Mouse (Mus musculus) hematopoietic stem cell, adult 5-6 weeks (primary cell): ENCODE measurements around the gene Tulp4. TPM values are rescaled to one million over a fixed set of nuclear protein-coding genes. Genes with fewer than 3 reads are reported as not detected.
A peak's percentile ranks its signal among the peaks of the same experiment; 100 is the strongest.
"Not testable (repeated sequence)": the region's sequence is repeated elsewhere in the genome, so short reads cannot be mapped to it uniquely, and the experiment has no call there.

ENCODE experiments used
- ATAC-seq, 2 experiments: fragments of 125-278 bp in 1 of 2; replicated peaks in 1 of 2; 2 replicates each; pipeline ENCODE4 v1.8.0; 2016 to 2017; ENCODE audit warnings: inconsistent platforms in 2 of 2, mild to moderate bottlenecking in 2 of 2, moderate number of reproducible peaks in 2 of 2, low read depth in 1 of 2, moderate TSS enrichment in 1 of 2; ENCODE audit not compliant: low FRiP score in 2 of 2, poor library complexity in 2 of 2, severe bottlenecking in 2 of 2, insufficient read depth in 1 of 2, low TSS enrichment in 1 of 2
- total RNA-seq: library from RNA; stranded (forward); fragments of 172-1452, 232-1000 nt; gene quantifications from 2 replicates; pipeline ENCODE4 v1.2.3, GENCODE M21; 2017

Tulp4 gene
- total RNA-seq, 1 experiment from 2014 or later: 16.3 TPM

DNA sequence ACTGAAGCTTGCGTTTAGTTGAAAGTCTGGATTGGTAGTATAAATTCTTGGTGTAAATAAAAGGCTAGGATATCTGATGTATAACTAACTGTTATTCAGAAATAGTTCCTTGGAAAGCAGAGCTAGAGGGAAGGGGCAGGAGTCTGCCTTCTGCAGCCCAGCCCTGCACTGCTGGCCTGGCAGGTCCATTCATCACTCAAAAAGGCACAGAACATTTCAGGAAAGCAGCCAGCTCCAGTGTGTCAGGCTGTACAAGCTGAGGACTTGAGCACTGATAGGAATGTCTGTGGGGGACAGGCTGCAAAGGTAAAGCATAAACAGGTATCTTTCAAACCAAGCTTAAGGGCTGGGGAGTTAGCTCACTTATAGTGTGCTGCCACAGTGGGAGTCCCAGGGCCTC lies 105.5 kb downstream of the Tulp4 start:
- ATAC-seq: no peak

DNA sequence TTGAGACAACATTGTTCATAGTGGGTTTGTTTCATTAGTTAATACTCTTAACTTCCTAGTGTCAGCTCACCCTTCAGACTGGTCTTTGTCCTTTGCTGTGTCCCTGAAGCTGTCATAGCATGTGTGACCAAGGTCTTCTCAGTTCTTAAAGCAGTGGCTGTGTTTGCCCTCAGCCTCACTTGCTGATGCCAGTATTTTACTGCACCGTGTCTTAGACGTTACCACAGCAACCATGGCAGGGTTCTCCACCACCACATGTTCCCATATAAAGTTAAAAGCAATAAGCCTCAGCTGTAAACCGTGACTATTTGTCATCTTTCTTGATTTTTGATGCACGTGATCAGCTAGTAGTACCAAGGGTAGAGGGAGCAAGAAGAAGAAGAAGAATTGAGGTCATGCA lies 109.4 kb downstream of the Tulp4 start:
- no peak for ATAC-seq

DNA sequence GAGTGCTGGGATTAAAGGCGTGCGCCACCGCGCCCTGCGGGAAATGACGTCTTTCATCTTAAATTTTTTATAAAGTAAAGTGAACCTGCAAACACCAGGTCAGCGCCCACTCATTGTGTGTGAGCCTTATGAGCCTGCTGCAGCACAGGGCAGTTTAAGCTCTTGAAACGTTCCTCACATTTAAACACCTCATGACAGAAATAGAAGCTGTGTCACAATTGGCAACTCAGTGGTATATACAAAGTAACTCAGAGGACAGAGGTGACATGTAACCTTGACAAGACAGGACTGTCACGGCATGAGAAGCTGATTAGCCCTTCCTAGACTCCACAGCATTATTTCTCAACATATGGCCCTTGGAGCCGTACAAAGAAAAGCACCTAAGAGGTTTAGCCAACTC lies 110.3 kb downstream of the Tulp4 start:
- no peak for ATAC-seq

DNA sequence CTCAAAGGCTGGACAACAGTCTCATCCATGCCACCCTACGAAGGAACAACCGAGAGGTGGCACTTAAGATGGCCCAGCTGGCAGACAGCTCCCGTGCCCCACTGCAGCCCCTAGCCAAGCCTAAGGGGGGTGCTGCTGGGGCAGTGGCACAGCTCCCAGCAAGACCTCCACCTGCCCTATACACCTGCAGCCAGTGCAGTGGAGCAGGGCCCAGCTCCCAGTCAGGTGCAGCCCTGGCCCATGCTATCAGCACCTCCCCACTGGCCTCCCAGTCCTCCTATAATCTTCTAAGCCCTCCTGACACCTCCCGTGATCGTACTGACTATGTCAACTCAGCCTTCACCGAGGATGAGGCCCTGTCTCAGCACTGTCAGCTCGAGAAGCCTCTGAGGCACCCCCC lies 126.4 kb downstream of the Tulp4 start:
- not testable (repeated sequence) for ATAC-seq

DNA sequence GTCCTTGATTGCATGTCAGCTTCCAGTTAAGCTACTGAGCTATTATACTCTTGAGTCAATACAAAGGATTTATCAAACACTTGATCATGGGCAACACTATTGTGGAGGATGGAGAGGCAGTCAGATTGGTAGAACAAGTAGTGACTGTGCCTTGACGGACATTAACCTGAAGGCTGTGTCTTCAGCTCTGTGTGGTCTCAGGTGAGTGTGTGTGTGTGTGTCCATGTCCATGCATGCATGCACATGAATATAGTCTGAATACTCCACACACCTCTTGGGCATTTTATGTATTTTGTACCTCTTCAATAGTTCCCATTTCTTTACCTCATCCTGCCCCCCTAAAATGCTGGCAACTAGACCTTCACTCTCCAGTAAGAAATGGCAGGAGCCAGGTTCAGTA lies 145.1 kb downstream of the Tulp4 start:
- ATAC-seq: not testable (repeated sequence)

DNA sequence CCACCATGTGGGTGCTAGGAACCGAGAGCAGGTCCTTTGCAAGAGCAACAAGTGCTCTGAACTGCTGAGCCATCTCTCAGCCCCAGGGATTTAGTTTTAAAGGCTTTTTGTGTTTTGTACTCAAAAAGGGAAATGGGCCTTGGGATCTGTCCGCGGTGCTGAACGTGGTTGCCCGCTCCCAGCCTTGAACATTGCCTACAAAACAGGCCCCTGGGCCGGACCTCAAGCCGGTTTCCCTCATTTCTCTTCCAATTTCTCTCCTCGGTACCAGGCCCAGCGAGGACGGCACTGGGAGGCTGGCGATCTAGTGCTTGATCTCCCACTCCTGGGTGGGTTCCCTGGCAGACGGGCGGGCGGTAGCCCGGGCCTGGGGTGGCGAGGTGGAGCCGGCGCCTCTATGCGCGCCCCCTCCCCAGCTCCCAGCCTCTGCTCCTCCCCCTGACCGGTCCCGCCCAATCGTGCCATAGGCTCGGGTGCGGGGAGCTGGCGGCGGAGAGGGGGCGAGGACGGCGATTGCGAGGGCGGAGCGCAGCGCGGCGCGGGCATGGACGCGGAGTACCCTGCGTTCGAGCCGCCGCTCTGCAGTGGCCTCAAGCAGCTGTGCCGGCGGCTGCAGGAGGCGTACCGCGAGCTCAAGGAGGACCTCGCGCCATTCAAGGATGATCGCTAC lies 150.3 kb downstream of the Tulp4 start, which contains the start of gene Tmem181a:
TSS of gene Tmem181a (plus strand) at position 461 of the 670 bp plus-strand sequence.
- peak; percentile 63 to 71 for ATAC-seq

DNA sequence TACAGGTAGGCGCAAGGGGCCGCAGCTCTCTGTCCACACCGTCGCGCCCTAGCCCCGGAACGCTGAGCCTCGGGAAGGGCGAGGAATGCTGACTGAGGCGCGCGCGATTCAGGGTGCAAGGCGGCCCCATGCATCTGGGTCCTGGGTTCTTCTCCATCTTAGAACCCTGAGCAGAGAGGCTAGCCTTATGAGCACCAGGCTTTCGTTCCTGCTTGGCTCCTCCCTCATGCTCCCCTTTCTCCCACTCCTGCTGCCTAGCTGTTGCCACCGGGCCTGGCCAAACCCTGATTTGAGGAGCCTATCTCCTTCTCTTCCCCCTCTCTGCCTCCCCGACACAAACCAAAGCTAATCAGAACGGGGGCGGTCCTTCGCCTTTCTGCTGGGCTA lies 150.8 kb downstream of the Tulp4 start:
- ATAC-seq: not testable (repeated sequence)

DNA sequence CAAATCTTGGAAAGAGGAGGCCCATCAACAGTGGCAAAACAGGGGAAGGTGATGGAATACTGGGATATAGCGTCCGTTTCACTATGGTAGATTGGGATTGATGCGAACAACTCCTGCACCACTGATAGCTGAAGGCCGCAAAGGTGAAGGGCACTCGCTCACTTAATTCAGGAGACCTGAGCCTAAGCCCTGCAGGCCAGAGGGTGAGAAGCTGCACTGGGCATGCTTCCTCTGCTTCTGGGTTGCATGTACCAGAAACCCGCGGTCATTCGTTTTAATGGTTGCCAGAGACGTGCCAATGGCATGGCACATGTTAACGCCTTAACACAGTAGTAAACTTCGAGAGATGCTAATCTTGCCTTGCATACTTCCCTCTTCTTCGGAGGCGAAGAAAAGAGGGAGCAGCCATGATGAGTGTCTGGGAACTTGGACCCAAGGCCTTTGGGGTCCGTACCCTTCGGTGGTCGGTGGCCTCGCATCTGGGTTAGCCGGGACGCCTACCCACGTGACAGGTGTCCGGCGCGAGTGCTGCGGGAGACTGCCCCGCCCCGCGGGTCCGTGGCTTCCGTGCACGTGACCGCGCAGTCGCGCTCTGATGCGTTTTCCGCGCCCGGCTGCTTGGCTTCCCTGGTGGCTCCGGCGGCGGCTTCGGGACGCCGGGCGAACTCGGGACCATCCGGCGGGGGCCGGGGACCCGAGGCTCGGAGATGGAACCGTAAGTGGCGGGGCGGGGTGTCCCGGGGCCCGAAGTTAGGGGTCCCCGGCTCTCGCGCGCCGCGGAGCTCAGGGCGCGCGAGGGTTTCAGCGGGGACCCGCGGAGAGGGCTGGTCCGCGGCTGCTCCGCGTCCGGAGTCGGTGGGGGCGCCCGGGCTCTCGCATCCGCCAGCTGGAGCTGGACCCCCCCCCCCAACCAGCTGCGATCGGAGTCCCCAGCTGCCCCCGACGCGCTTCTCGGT lies 163.9 kb downstream of the Tulp4 start:
- ATAC-seq: peak; percentile 51 to 69; a peak in 3 of 4 replicates

DNA sequence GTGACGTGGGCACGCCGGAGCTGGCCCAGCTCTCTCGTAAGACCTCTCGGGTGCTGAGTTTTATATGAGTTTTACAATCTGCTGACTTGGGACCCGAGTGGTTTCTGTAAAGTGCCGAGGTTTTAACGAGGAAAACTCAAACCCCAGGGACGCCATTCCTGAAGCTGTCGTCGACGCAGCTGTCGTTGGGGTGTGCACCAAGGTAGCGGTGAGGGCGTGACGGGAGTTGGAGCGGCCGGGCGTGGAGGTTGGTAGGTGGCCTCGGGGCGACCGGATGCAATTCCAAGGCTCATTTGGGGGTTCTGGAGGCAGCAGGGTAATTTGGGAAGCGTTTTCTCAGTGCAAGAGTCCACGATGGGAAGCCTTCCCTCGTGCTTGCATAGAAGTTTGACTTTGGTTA lies 164.6 kb downstream of the Tulp4 start:
- ATAC-seq: 0 out of 4 replicates have a peak, but pooled peaks of 1 of the 2 experiments have one; percentile 25

DNA sequence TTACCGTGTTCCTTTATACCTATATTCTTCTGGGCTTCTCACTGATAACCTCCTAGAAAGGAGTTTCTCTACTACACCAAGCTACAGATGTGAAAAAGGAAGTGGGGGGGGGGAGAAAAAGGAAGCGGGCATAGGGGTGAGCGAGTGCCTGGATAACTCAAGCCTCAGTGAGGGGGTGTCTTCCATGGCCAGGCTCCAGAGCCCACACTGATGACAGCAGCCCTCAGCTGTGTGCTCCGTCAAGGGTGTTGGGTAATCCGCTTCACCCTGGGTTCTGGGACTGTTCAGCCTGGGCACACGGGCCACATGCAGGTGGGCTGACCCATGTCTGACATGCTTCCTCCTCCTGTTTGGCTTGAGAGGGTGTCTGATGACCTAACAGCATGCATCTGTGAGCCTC lies 165.7 kb downstream of the Tulp4 start:
- peak; percentile 46 to 56 for ATAC-seq

DNA sequence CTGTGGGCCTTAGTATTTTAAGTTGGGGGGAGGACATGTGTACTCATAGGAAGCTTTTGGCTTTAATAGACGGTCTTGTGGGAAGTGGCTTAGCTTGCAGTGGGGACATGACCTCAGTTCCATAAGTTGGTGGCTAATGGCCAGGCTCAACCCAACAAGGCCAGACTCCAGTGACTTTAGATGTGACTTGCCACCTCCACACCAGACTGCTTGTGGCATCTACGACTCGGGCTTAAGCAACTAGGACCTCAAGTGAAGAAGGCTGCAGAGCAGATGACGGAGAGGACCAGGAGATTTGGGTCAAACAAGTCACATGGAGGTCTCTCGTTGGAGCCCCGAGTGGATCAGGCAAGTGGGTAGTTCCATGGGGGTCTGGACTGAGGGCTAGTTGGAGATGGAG lies 168.5 kb downstream of the Tulp4 start:
- not testable (repeated sequence) for ATAC-seq

DNA sequence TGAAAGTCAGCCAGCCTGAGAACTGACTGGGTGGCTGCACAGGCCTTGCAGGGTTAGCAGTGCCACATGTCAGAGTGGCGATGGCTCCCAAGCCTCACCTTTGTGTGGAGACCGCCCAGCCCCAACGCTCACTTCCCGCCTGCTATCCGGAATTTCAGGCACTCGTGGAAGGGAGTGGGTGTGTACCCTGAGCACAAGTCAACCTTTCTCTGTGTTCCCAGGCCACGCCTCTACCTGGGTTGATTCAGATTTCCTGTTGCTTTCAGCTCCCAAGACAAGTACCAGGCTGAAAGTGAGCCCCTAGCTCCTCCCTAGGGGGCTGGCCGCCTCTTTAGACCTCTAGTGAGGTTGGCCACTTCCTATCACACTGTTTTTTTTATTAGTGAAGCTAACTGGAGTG lies 173.0 kb downstream of the Tulp4 start:
- peak; percentile 35 to 52; a peak in 3 of 4 replicates for ATAC-seq

DNA sequence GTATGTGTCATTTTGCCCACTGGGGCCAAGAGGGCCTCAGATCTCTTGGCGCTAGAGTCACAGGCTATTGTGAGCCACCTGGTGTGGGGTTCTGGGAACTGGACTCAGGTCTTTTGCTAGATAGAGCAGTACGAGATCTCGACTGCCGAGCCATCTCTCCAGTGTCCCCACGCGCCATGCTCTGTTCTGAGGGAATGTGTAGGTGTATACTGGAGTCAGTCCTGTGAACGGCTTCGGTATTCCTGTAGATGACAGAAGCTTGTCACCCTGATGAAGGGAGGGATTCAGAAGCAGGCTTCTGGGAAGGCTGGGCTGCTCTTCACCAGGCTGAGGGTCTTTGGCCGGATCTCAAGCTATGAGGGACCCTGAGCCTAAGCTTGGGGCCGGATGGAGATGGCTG lies 173.5 kb downstream of the Tulp4 start:
- ATAC-seq: 0 out of 4 replicates have a peak, but pooled peaks of 1 of the 2 experiments have one; percentile 5

DNA sequence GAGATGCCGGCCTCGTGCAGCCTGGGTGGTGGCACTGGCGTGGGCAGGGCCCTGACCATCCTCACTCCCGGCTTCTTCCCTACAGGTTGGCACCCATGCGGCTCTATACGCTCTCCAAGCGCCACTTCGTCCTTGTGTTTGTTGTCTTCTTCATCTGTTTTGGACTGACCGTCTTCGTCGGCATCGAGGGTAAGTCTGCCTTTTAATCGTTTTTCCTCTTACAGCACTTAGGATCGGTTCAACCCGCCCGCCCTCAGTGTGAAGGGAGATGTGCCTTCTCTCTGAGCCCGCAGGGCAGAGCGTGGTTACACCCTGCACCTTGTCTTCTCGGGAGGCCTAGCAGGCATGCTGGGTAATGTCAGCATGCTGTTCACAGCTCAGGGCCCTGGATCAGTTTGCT lies 174.3 kb downstream of the Tulp4 start:
- ATAC-seq: not testable (repeated sequence)

DNA sequence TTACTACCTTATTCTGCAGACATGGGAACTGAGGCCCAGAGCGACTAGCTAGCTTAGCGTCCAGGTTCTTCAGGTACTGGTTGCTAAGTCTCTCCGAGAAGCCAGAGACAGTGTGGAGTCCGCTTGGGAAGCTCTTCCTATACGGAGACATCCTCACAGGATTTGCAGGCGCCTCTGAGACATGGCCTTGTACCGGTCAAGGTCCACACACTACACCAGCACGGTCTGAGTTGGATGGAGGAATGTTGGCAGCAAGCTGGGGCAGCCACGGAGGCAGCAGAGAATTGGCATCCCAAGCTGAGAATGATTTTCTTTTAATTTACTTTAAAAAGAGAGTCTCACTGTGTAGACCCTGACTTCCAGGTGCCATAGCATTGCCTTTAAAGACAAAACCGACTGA lies 176.9 kb downstream of the Tulp4 start:
- not testable (repeated sequence) for ATAC-seq

DNA sequence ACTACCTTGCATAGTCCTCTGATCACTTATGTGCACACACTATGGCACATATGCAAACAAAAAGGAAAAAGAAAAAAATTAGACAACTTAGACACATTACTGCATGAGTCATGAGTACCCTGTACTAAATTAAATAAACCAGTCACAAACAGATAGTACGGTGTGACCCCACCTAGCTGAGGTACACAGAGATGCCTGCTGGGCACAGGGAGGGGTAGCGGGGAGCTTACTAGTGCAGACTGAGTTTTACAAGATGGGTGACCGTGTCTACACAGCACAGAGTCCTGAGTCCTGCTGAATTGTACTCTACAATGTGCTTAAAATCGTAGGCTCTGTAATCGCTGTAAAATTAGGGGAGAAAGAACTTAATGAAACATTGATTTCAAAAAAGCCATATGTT lies 179.9 kb downstream of the Tulp4 start:
- ATAC-seq: not testable (repeated sequence)

DNA sequence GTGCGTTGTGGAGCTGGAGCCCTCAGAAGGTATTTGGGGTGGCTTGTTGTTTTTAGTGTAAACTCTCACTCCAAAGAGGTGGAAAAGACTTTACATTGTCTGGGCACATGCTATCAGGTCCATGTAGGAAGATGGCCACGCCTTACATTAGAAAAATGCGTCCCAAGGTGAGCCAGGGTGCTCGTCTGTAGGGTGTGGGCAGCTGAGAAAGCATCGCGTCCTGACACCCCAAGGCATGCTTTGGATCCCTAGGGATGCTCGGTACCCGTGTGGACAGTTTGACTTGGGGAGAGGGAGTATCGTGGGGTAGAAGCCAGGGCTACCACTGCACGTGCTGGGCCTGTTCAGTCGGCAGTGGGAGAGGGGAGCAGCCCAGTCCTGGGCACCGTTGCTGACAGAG lies 182.8 kb downstream of the Tulp4 start:
- ATAC-seq: not testable (repeated sequence)

DNA sequence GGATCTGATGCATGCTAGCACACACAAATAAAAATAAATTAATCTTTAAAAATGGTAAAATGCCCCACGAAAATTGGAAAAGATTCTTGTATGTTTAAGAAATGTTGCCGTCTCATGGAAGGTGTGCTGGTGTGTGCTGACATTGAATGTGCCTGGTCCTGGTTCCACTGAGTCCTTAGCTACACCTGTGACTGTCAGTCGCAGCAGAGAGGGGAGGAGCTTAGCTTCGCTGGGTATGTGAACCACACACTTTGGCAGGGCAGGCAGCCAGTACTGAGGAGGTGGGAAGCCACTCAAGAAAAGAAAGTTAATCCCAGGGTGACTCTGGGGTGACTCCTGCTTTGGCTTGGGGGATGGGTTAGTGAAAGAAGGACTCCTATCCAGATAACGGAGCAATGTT lies 187.6 kb downstream of the Tulp4 start:
- not testable (repeated sequence) for ATAC-seq
